Mouse (Mus musculus) hindbrain, embryonic 12.5 days (tissue): ENCODE measurements around the gene Emc8. TPM values are rescaled to one million over a fixed set of nuclear protein-coding genes. Genes with fewer than 3 reads are reported as not detected.

Source experiments
- ATAC-seq: fragments of 200-750 bp; cut with Nextera tagmentation; 2 replicates; pipeline ENCODE4 v1.8.0; 2017; ENCODE audit warnings: moderate TSS enrichment; ENCODE audit not compliant: low FRiP score
- H3K27ac ChIP-seq: fragments of 300-500 bp; sonication (generic); 2 replicates; pipeline ENCODE4 v1.5.1; 2016; ENCODE audit warnings: mild to moderate bottlenecking
- H3K27me3 ChIP-seq: fragments of 300-500 bp; sonication (generic); 2 replicates; pipeline ENCODE4 v1.6.1; 2016; ENCODE audit warnings: mild to moderate bottlenecking
- H3K36me3 ChIP-seq: fragments of 300-500 bp; sonication (generic); 2 replicates; pipeline ENCODE4 v1.6.1; 2016; ENCODE audit warnings: mild to moderate bottlenecking
- H3K4me1 ChIP-seq: fragments of 300-500 bp; sonication (generic); 2 replicates; pipeline ENCODE4 v1.6.1; 2016
- H3K4me2 ChIP-seq: fragments of 300-500 bp; sonication (generic); replicated peaks from 2 replicates; pipeline ENCODE4 v1.6.1; 2016; ENCODE audit warnings: mild to moderate bottlenecking
- H3K4me3 ChIP-seq: fragments of 300-500 bp; sonication (generic); 2 replicates; pipeline ENCODE4 v1.5.1; 2016; ENCODE audit warnings: mild to moderate bottlenecking
- H3K9ac ChIP-seq: fragments of 300-500 bp; sonication (generic); 2 replicates; pipeline ENCODE4 v1.6.1; 2016; ENCODE audit warnings: mild to moderate bottlenecking, moderate library complexity
- H3K9me3 ChIP-seq: fragments of 300-500 bp; sonication (generic); replicated peaks from 2 replicates; pipeline ENCODE4 v1.6.1; 2016; ENCODE audit warnings: mild to moderate bottlenecking
- WGBS: fragments of 180-500 bp; shearing (Covaris S2); methylation state at CpG from one replicate; pipeline ENCODE4 v1.1.7; 2016; 5-methylcytosine and 5-hydroxymethylcytosine counted together
- polyA plus RNA-seq: library from polyadenylated mRNA; unstranded; fragments of >200 nt; fragmentation: Nextera tagmentation; extraction: Ambion mirVana; gene quantifications from 2 replicates; pipeline ENCODE4 v1.2.1, GENCODE M21; 2016

The Emc8 gene
- polyA plus RNA-seq, 1 experiment from 2014 or later = 194 TPM

- peaks cover 6% of the 10 kb centered on the region; the same call in 1 of the 2 replicates for H3K4me1 ChIP-seq
- H3K27me3 ChIP-seq = no peaks in the 10 kb centered on the region; the same call in 1 of the 2 replicates
- ATAC-seq = no peak
- H3K4me2 ChIP-seq = no peak overlapping the region
- no peak overlapping the region for H3K27ac ChIP-seq
- H3K9ac ChIP-seq = no peak overlapping the region
- H3K36me3 ChIP-seq = no peaks in the 10 kb centered on the region
- no peak overlapping the region for H3K4me3 ChIP-seq
- 0 out of 2 replicates have a peak, but pooled peaks cover 3% of the 10 kb centered on the region for H3K9me3 ChIP-seq
Measured at GRCm38 (mm10) chr8:120697979-120698272, 29.6 kb upstream of the Emc8 start.

GRCm38 (mm10) chr8:120697154-120697978 is 29.0 kb upstream of the Emc8 start:
- no peak overlapping the region for H3K9ac ChIP-seq
- H3K9me3 ChIP-seq = 0 out of 2 replicates have a peak, but pooled peaks cover 3% of the 10 kb centered on the region
- ATAC-seq = no peak
- H3K27ac ChIP-seq = no peak overlapping the region
- WGBS = 77% methylated on average over 17 of the region's 17 CpGs
- H3K36me3 ChIP-seq = no peaks in the 10 kb centered on the region
- H3K4me1 ChIP-seq = peaks cover 6% of the 10 kb centered on the region; the same call in 1 of the 2 replicates
- H3K4me2 ChIP-seq = no peak overlapping the region
- no peaks in the 10 kb centered on the region; the same call in 1 of the 2 replicates for H3K27me3 ChIP-seq
- no peak overlapping the region for H3K4me3 ChIP-seq

DNA sequence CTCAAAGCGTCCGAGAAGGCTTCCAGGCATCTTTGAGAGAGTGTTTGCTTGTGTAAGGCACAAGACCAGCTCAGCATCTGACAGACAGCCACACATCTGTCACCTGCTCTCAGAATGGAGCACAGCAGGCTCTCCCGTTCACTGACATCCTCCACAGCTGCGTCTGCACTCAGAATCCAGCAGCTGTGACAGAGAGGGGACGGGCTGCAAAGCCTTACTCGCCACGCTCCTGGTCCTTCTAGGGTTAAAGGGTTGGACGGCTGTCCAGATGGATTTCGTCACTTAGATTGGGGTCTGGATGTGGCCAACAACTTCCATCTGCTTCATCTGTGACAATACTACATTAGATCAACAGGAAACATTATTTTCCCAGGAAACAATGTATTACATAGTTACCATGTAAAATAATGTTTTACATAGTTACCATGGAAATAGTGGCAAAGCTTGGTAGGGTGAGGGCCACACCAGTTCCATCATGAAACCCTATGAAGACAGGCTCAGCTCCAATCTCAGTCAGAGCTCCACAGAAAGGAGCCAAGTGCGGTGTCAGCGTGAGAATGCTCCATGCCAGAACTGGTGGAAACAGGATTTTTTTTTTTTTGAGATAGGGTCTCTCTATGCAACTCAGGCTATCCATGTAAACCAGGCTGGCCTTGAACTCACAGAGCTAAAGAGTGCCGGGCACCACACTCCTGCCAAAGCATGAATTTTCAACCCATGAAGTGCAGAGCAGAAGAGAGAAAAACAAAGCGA is 28.2 kb upstream of the Emc8 start:
- Histone ChIP-seq H3K9ac (no peak overlapping the region), H3K4me3 (no peak overlapping the region), H3K36me3 (no peaks in the 10 kb centered on the region), H3K27ac (no peak overlapping the region), H3K4me2 (no peak overlapping the region), H3K27me3 (no peaks in the 10 kb centered on the region; the same call in 1 of the 2 replicates), H3K4me1 (peaks cover 6% of the 10 kb centered on the region; the same call in 1 of the 2 replicates), H3K9me3 (0 out of 2 replicates have a peak, but pooled peaks cover 3% of the 10 kb centered on the region)
- 50% methylated on average over 13 of the region's 13 CpGs for WGBS
- ATAC-seq = no peak

DNA sequence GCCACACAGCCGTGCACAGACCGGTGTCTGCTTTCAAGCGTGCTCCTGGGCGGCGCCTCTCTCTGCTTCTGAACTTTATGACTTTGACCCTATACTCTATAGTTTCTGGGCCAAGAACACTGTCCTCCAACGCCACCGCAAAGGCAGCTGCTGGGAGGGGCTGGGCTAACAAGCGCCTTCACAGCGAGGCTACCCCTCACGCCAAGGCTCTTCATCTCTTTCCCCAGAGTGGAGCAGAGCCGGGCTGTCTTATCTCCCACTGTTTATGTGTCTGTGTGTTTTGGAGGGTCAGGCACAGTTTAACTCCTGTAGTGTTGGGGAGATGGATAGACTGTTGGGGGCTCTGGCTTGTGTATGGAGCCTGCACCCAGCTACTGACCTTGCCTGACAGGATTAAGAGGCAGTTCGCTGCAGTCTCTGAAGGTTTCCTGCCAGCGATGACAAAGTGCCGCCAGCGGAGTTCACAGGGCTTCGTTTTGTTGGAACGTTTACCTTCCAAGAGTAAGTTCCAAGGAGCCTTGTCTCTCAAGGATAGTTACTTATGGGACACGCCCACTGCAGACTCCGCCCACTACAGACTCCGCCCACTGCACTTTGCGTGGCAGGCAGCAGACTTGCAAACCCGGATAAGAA is 25.6 kb upstream of the Emc8 start:
- H3K4me3 ChIP-seq = no peak overlapping the region
- H3K4me1 ChIP-seq = peaks cover 6% of the 10 kb centered on the region; the same call in 1 of the 2 replicates
- H3K9ac ChIP-seq = no peak overlapping the region
- H3K4me2 ChIP-seq = no peak overlapping the region
- no peaks in the 10 kb centered on the region; the same call in none of the 2 replicates for H3K27me3 ChIP-seq
- H3K36me3 ChIP-seq = no peaks in the 10 kb centered on the region
- 60% methylated on average over 22 of the region's 22 CpGs for WGBS
- H3K9me3 ChIP-seq = 0 out of 2 replicates have a peak, but pooled peaks cover 3% of the 10 kb centered on the region
- ATAC-seq = no peak
- no peak overlapping the region for H3K27ac ChIP-seq

- no peaks in the 10 kb centered on the region for H3K36me3 ChIP-seq
- no peak overlapping the region for H3K4me3 ChIP-seq
- peaks cover 4% of the 10 kb centered on the region for H3K27me3 ChIP-seq
- peaks cover 6% of the 10 kb centered on the region; the same call in 1 of the 2 replicates for H3K4me1 ChIP-seq
- ATAC-seq = no peak
- H3K27ac ChIP-seq = no peak overlapping the region
- H3K4me2 ChIP-seq = no peak overlapping the region
- H3K9me3 ChIP-seq = 0 out of 2 replicates have a peak, but pooled peaks cover 2% of the 10 kb centered on the region
- WGBS = 61% methylated on average over 4 of the region's 4 CpGs
- no peak overlapping the region for H3K9ac ChIP-seq
Measured at GRCm38 (mm10) chr8:120692934-120693333, 24.6 kb upstream of the Emc8 start.

- 89% methylated on average over 7 of the region's 7 CpGs for WGBS
- no peak overlapping the region for H3K4me2 ChIP-seq
Measured at GRCm38 (mm10) chr8:120688511-120688910, 20.1 kb upstream of the Emc8 start.

GRCm38 (mm10) chr8:120687786-120688185 is 19.4 kb upstream of the Emc8 start:
- no peak overlapping the region for H3K4me3 ChIP-seq
- H3K27me3 ChIP-seq = peaks cover 4% of the 10 kb centered on the region; the same call in 1 of the 2 replicates
- H3K36me3 ChIP-seq = no peaks in the 10 kb centered on the region
- 0 out of 2 replicates have a peak, but pooled peaks cover 2% of the 10 kb centered on the region for H3K4me1 ChIP-seq
- no peak overlapping the region for H3K9ac ChIP-seq
- 70% methylated on average over 8 of the region's 8 CpGs for WGBS
- H3K9me3 ChIP-seq = no peaks in the 10 kb centered on the region
- H3K27ac ChIP-seq = no peak overlapping the region
- H3K4me2 ChIP-seq = no peak overlapping the region
- no peak for ATAC-seq

More at GRCm38 (mm10) chr8:120688511-120688910, 20.1 kb upstream of the Emc8 start:
- Histone ChIP-seq H3K27ac (no peak overlapping the region), H3K36me3 (no peaks in the 10 kb centered on the region), H3K4me3 (no peak overlapping the region), H3K9ac (no peak overlapping the region), H3K27me3 (peaks cover 4% of the 10 kb centered on the region; the same call in 1 of the 2 replicates), H3K9me3 (no peaks in the 10 kb centered on the region), H3K4me1 (0 out of 2 replicates have a peak, but pooled peaks cover 2% of the 10 kb centered on the region)
- ATAC-seq = no peak

DNA sequence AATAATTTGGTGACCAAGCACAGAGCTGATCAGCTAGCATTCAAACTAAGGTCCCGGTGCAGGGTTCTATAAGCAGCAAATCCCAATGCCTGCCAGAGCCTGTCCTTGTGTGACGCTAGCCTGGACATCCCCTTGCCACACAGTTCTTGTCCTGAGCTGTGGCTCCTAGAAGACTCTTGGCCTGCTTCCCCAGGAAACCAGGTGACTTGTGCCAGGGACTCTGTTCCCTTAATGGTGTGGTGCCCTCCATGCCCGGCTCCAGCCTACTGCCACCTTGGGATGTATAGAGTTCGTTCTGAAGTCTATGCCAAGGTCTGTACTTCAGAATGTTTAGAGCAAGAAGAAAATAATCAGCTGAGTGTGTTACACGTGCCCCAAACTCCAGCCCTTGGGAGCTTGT is 18.2 kb upstream of the Emc8 start:
- H3K9ac ChIP-seq = no peak overlapping the region
- no peak overlapping the region for H3K27ac ChIP-seq
- no peak overlapping the region for H3K4me3 ChIP-seq
- H3K4me2 ChIP-seq = no peak overlapping the region
- H3K9me3 ChIP-seq = no peaks in the 10 kb centered on the region
- no peak for ATAC-seq
- peaks cover 4% of the 10 kb centered on the region; the same call in 1 of the 2 replicates for H3K27me3 ChIP-seq
- H3K36me3 ChIP-seq = no peaks in the 10 kb centered on the region
- 89% methylated on average over 5 of the region's 5 CpGs for WGBS
- 0 out of 2 replicates have a peak, but pooled peaks cover 2% of the 10 kb centered on the region for H3K4me1 ChIP-seq

GRCm38 (mm10) chr8:120686051-120686450 is 17.7 kb upstream of the Emc8 start:
- 82% methylated on average over 13 of the region's 13 CpGs for WGBS
- no peak overlapping the region for H3K4me3 ChIP-seq
- H3K4me2 ChIP-seq = no peak overlapping the region
- H3K27me3 ChIP-seq = peaks cover 4% of the 10 kb centered on the region; the same call in 1 of the 2 replicates
- H3K36me3 ChIP-seq = no peaks in the 10 kb centered on the region
- H3K4me1 ChIP-seq = 0 out of 2 replicates have a peak, but pooled peaks cover 2% of the 10 kb centered on the region
- H3K9ac ChIP-seq = no peak overlapping the region
- H3K27ac ChIP-seq = no peak overlapping the region
- no peak for ATAC-seq
- H3K9me3 ChIP-seq = no peaks in the 10 kb centered on the region

GRCm38 (mm10) chr8:120685591-120685990 is 17.2 kb upstream of the Emc8 start:
- 80% methylated on average over 8 of the region's 8 CpGs for WGBS
- Histone ChIP-seq H3K4me2 (no peak overlapping the region), H3K9me3 (no peaks in the 10 kb centered on the region), H3K27me3 (peaks cover 4% of the 10 kb centered on the region; the same call in 1 of the 2 replicates), H3K4me3 (no peak overlapping the region), H3K36me3 (no peaks in the 10 kb centered on the region), H3K27ac (no peak overlapping the region), H3K9ac (no peak overlapping the region), H3K4me1 (0 out of 2 replicates have a peak, but pooled peaks cover 2% of the 10 kb centered on the region)
- ATAC-seq = no peak

DNA sequence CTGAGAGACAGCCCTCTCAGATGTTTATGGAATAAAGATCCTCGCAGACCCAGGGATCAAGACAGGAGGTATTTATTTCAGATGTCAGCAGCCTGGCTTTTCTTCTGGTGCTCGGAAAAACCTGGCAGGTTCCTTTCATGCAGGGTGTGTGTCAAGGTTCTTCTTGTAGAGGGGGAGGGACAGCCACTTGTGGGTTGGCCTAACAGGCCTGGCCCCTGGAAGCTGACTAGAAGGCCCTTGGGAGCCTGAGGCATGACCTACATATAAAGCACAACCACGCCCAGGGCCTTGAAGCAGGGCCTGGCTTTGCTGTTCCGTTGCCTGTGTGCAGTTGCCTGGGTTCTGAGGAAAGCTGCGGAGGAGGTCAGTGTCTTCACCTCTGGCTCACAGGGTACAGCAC is 16.7 kb upstream of the Emc8 start:
- Histone ChIP-seq H3K4me2 (no peak overlapping the region), H3K9me3 (no peaks in the 10 kb centered on the region), H3K27me3 (peaks cover 4% of the 10 kb centered on the region; the same call in 1 of the 2 replicates), H3K4me3 (no peak overlapping the region), H3K4me1 (0 out of 2 replicates have a peak, but pooled peaks cover 2% of the 10 kb centered on the region), H3K36me3 (no peaks in the 10 kb centered on the region), H3K9ac (no peak overlapping the region), H3K27ac (no peak overlapping the region)
- WGBS = 63% methylated on average over 5 of the region's 5 CpGs
- ATAC-seq = no peak

DNA sequence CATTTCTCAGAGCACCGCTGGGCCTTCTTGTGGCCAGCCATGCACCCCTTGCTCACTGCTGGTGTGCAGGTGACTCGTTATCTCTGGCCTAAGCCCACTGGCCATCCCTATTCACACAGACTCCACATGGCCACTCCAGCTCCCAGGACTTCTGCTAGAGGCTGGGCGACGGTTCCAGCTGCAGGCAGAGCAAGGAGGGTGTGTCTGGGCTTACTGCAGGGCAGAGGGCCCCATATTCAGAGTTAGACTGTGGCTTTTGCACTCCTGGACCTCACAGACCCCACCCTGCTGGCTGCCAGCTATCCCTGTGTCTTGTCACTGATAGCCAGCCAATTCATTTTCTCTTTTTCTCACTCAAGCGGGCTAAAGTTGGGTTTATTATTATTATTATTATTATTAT is 15.7 kb upstream of the Emc8 start:
- Histone ChIP-seq H3K9me3 (no peaks in the 10 kb centered on the region), H3K27me3 (peaks cover 4% of the 10 kb centered on the region; the same call in 1 of the 2 replicates), H3K36me3 (no peaks in the 10 kb centered on the region), H3K4me3 (no peak overlapping the region), H3K9ac (no peak overlapping the region), H3K4me1 (0 out of 2 replicates have a peak, but pooled peaks cover 2% of the 10 kb centered on the region), H3K27ac (no peak overlapping the region), H3K4me2 (no peak overlapping the region)
- no peak for ATAC-seq
- 63% methylated on average over 5 of the region's 5 CpGs for WGBS
